Mouse (Mus musculus): ENCODE data around the gene Harbi1.
A peak's percentile ranks its signal among the peaks of the same experiment; 100 is the strongest.
"Not testable (repeated sequence)": the region's sequence is repeated elsewhere in the genome, so short reads cannot be mapped to it uniquely, and the experiment has no call there.

Harbi1 gene

GRCm38 (mm10) chr2:91714921-91715320 lies 4.3 kb downstream of the Harbi1 start:
- no peak for DNase-seq (ENCODE audit: low spot score in 2 of 2)

GRCm38 (mm10) chr2:91718276-91718675 lies 7.6 kb downstream of the Harbi1 start:
- DNase-seq (ENCODE audit: low spot score in 2 of 2) = no peak

DNA sequence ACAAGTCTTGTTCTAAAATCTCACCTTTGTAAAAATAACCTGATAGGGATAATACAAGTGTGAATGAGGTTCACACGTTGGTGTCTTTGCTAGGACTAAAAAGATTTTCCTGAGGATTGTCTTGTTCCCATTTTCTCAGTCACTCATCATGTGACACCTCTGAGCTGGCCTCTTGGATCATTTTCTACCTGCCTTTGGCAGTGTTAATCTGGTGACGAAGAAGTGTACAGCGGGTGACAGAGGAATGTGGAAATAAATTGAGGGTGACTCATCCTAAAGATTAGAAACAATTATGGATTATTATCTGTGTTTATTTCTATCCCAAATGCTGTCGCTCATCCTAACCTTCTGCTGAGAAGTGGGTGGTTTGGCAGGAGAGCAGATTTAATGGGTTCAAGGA lies 12.7 kb downstream of the Harbi1 start:
- no peak for DNase-seq (ENCODE audit: low spot score in 2 of 2)

DNA sequence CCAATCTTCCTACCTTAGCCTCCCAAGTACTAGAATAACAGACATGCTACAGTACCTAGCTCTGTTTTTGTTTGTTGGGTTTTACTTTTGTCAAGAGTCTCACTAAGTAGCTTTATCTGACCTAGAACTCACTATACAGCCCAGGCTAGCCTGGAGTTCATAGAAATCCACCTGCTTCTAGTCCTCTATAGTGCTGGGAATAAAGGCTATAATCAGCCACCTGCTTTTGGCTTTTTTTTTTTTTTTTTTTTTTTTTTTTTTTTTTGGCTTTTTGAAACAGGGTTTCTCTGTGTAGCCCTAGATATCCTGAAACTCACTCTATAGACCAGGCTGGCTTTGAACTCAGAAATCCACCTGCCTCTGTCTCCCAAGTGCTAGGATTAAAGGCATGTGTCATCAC lies 13.3 kb downstream of the Harbi1 start:
- no peak for DNase-seq (ENCODE audit: low spot score in 2 of 2)

DNA sequence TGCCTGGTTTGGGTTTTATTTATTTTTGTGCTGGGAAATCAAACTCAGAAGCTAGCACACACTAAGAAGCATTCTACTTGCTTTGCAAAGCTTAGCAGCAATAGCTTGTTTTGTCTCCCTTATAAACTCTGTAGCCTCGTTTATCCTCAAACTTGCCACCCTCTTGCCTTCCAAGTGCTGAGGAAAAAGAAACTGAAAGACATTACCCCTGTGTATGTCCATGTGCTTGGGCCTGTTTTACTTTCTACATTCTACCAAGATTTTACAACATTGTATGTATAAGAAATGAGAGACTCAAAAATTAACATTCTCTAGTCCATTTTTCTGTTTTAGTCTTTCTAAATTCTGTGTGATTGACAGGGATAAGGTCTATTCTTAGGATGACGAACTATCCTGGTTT lies 14.1 kb downstream of the Harbi1 start:
- DNase-seq (ENCODE audit: low spot score in 2 of 2) = no peak

DNA sequence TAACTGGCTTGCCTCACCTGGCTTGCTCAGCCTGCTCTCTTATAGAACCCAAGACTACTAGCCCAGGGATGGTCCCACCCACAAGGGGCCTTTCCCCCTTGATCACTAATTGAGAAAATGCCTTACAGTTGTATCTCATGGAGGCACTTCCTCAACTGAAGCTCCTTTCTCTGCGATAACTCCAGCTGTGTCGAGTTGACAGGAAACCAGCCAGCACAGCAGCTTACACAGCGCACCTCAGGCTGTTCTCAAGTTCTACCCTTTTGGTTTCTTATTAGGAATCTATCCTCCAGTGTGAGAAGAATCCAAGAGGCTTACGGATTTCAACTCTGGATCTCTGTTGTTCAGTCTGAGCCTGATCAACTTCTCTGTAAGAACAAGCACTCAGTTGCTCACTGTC lies 14.8 kb downstream of the Harbi1 start:
- not testable (repeated sequence) for DNase-seq (ENCODE audit: low spot score in 2 of 2)

DNA sequence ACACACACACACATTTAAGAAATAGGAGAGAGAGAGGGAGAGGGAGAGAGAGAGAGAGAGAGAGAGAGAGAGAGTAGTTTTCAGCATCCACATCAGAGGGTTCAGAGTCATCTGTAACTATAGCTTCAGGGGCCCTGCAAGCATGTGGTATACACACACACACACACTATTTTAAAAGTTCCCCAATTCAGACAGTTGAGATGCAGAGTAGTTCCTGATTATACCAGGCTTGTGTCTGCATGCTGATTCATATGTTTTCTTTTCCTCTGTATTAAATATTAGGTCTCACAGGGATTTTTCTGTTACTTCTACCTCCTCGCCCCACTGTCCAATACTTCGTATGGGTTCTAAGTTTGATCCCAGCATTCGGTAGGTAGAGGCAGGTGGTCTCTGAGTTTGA lies 16.4 kb downstream of the Harbi1 start:
- DNase-seq (ENCODE audit: low spot score in 2 of 2) = no peak

GRCm38 (mm10) chr2:91729571-91729970 lies 18.9 kb downstream of the Harbi1 start:
- DNase-seq (ENCODE audit: low spot score in 2 of 2) = no peak

DNA sequence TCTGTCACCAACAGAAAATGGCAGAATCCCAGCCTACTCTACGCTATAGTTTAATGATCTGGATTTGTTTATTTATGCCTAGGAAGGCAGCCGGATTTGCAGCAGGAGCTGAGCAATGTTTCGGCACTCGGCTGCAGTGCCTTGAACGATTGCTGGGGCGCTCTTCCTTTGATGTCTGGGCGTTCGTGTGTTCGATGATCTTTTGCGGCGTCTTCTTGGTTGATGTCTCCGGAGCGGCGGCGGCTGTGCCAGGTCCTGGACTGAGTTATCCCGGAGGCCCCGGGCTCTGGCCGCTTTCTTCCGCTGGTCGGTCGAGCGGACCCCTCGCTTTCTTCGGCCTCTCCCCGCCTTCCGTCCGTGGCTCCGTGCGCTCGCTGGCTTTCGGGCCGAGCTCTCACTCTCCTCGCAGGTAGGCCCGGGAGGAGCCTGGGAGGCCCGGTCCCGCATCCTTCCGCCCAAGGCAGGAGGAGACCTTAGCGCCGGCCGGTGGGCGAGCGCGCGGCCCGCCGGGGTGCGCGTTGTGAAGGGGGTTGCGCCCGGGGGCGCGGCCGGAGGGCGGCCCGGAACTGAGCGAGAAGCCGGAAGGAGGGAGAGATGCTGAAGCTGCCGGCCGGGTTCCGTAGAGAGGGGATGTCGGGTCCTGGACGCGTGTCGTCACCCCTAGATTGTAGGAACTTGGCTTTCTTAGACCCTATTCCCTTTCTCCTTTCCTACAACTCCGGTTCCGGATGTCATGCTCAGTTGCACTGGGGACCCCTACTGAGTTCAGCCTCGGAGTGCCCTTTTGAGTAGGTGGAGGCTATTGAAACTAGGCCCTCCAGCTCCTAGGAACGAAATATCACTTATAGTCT lies 19.5 kb downstream of the Harbi1 start, which contains the start of gene Ambra1:
TSS of gene Ambra1 (plus strand) at position 164 of the 851 bp plus-strand sequence.
- DNase-seq (ENCODE audit: low spot score in 2 of 2) = peak; percentile 75 to 77

- DNase-seq (ENCODE audit: low spot score in 2 of 2) = no peak
These were observed 24.6 kb downstream of the Harbi1 start for GRCm38 (mm10) chr2:91735221-91735620.

GRCm38 (mm10) chr2:91739586-91739985 lies 28.9 kb downstream of the Harbi1 start:
- DNase-seq (ENCODE audit: low spot score in 2 of 2) = no peak

GRCm38 (mm10) chr2:91744686-91745085 lies 34.0 kb downstream of the Harbi1 start:
- no peak for DNase-seq (ENCODE audit: low spot score in 2 of 2)

DNA sequence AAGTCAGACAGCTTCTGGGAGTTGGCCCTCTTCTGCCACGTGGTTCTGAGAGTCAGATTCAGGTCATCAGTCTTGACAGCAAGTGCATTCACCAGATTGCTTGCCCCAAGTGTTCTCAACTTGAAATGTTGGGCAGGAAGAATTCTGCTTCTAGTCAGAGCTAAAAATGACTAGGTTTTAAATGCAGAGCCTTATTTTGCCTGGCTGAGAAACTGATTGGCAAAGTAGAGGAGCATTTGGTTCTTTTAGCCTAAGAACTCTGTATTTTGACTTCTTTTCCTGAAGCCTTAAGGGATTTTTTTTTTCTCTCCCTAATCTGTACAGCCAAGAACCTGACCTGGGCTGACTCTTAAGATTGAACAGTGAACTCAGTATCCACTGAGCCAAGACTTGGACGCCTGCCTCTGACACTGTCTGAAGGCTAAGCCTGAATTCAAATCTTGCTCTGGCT lies 39.2 kb downstream of the Harbi1 start:
- no peak for DNase-seq (ENCODE audit: low spot score in 2 of 2)
